Mouse (Mus musculus): ENCODE data around the gene Plod2. TPM values are rescaled to one million over a fixed set of nuclear protein-coding genes. Genes with fewer than 3 reads are reported as not detected.

The Plod2 gene
- polyA plus RNA-seq, 1 experiment from 2014 or later, result 53.8 TPM

DNA sequence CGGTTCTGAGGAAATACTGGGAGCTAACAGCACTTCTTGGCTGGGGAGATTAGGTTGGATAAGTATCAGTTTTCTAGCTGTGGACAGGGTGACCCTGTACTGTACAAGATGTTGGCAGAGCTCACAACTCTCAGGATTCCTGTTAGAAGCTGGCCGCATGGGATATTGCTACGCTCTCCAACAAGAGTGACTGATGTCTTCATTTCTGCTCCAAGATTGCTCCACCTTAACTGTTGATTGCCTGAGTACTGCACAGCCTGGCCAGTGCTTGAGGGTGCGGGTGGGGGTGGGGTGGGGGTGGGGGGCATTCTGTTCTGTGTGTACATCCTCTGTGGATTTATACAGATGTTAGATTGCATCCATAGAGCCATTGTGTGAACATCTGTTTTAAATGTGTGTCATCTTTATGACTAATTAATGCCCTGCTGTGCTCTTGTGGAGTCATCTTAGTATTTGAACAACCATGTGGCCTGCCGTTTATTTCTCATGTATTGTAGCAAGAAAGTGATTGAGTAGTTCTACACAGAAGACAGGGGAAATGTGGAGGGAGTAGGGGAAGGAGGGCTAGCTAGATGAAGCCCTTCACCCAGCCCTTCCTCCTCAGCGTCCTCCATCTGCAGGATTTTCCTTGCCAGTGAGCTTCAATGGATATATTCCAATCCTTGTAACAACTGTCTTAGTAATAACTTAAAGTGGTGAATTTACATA, 19.0 kb downstream of the Plod2 start:
- WGBS, result 45% methylated on average over 6 of the region's 6 CpGs
- H3K9me3 ChIP-seq, result no peaks in the 10 kb centered on the region
- peak; percentile 50 for ATAC-seq
- no peak overlapping the region for H3K4me2 ChIP-seq (replicated peaks)
- H3K9ac ChIP-seq, result no peak overlapping the region
- peaks cover 8% of the 10 kb centered on the region for H3K4me1 ChIP-seq (replicated peaks)
- H3K27ac ChIP-seq, result 0 out of 2 replicates have a peak overlapping the region, but pooled peaks have one; percentile 22
- no peak overlapping the region for H3K4me3 ChIP-seq (replicated peaks)
- no peaks in the 10 kb centered on the region for H3K27me3 ChIP-seq (replicated peaks)
- no peaks in the 10 kb centered on the region for H3K36me3 ChIP-seq

- H3K27ac ChIP-seq, result no peak overlapping the region
- H3K27me3 ChIP-seq (replicated peaks), result no peaks in the 10 kb centered on the region
- no peak for ATAC-seq
These were observed 20.4 kb downstream of the Plod2 start for GRCm38 (mm10) chr9:92562416-92562815.

DNA sequence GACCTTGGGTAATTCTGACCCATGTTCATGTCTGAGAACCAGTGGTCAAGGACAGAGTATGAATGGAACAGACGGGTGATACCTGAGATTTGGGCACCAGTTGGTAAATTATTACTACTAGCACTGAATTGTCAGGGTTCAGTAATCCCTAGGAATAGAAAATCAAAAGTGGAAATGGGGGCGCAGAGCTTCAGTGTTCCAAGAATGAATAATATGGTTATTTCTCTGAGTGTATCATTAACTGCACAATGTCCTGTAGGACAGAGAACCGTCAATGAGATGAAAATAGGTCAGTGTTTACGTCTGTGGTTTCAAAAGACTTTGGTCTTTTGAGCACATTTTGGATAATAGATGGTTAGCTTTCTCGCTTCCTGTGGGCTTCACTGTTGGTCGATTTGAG, 21.3 kb downstream of the Plod2 start:
- 73% methylated on average over 6 of the region's 6 CpGs for WGBS
- Histone ChIP-seq H3K27ac (no peak overlapping the region), H3K27me3 (replicated peaks) (no peaks in the 10 kb centered on the region), H3K9me3 (no peaks in the 10 kb centered on the region), H3K36me3 (no peaks in the 10 kb centered on the region), H3K4me2 (replicated peaks) (no peak overlapping the region), H3K9ac (no peak overlapping the region), H3K4me1 (replicated peaks) (peaks cover 11% of the 10 kb centered on the region), H3K4me3 (replicated peaks) (no peak overlapping the region)
- no peak for ATAC-seq

More at GRCm38 (mm10) chr9:92562416-92562815, 20.4 kb downstream of the Plod2 start:
- no peaks in the 10 kb centered on the region for H3K36me3 ChIP-seq
- 66% methylated on average over 5 of the region's 5 CpGs for WGBS
- H3K9ac ChIP-seq, result no peak overlapping the region
- H3K4me3 ChIP-seq (replicated peaks), result no peak overlapping the region
- H3K4me2 ChIP-seq (replicated peaks), result no peak overlapping the region
- no peaks in the 10 kb centered on the region for H3K9me3 ChIP-seq
- H3K4me1 ChIP-seq (replicated peaks), result peaks cover 11% of the 10 kb centered on the region

GRCm38 (mm10) chr9:92564391-92564790, 22.4 kb downstream of the Plod2 start:
- H3K4me1 ChIP-seq (replicated peaks), result peaks cover 11% of the 10 kb centered on the region
- no peak for ATAC-seq
- no peak overlapping the region for H3K4me2 ChIP-seq (replicated peaks)
- H3K27ac ChIP-seq, result no peak overlapping the region
- H3K4me3 ChIP-seq (replicated peaks), result no peak overlapping the region
- 100% methylated on average over 1 of the region's 1 CpGs for WGBS
- no peak overlapping the region for H3K9ac ChIP-seq
- H3K9me3 ChIP-seq, result no peaks in the 10 kb centered on the region
- no peaks in the 10 kb centered on the region for H3K36me3 ChIP-seq
- no peaks in the 10 kb centered on the region for H3K27me3 ChIP-seq (replicated peaks)

- peak overlapping the region; percentile 32; the same call in 1 of the 2 replicates for H3K27ac ChIP-seq
- no peaks in the 10 kb centered on the region for H3K9me3 ChIP-seq
- no peaks in the 10 kb centered on the region for H3K27me3 ChIP-seq (replicated peaks)
- no peak overlapping the region for H3K4me3 ChIP-seq (replicated peaks)
- no peak overlapping the region for H3K4me2 ChIP-seq (replicated peaks)
- 58% methylated on average over 3 of the region's 3 CpGs for WGBS
- no peak overlapping the region for H3K9ac ChIP-seq
- ATAC-seq, result no peak
- H3K36me3 ChIP-seq, result no peaks in the 10 kb centered on the region
- peaks cover 5% of the 10 kb centered on the region for H3K4me1 ChIP-seq (replicated peaks)
These were observed 24.2 kb downstream of the Plod2 start for GRCm38 (mm10) chr9:92566234-92566633.

DNA sequence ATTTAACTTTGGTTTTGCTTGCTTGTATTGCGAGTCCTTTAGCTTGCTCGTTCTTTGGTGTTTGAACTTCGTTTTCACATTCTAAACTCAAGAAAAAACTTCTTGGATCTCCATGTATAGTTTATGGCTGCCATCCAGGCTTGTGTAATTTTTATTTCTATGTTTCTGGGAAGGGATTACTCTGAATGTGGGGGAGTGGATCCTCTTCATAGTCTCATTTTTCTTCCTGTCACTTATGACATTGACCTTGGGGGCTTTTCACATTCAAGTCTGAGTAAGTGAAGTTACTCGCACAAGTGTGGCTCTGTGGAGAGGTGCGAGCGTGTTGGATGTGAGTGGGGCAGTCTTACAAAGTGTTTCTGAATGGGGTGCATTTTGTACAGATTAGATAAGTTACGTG, 25.5 kb downstream of the Plod2 start:
- Histone ChIP-seq H3K4me3 (replicated peaks) (no peak overlapping the region), H3K4me2 (replicated peaks) (no peak overlapping the region), H3K36me3 (no peaks in the 10 kb centered on the region), H3K27ac (no peak overlapping the region), H3K27me3 (replicated peaks) (no peaks in the 10 kb centered on the region), H3K4me1 (replicated peaks) (peaks cover 5% of the 10 kb centered on the region), H3K9me3 (no peaks in the 10 kb centered on the region), H3K9ac (no peak overlapping the region)
- WGBS, result 69% methylated on average over 7 of the region's 7 CpGs
- no peak for ATAC-seq

DNA sequence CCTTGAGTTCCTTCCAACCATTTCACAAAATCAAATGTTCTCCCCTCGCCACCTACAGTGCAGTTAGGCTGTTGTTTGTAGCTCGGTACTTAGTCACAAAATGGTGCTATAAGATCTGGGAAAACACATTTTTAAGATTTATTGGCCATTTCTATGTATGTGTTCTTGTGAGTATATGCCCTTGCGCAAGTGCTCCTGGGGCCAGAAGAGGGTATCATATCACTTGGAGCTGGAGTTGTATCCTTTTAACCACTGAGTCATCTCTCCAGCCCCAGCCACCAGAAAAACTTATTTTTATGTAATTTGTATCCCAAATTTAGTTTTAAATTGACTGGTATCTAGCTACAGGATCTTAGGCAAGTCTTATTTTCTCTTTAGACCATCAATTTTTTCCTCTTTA, 26.8 kb downstream of the Plod2 start:
- 96% methylated on average over 3 of the region's 3 CpGs for WGBS
- Histone ChIP-seq H3K27me3 (replicated peaks) (no peaks in the 10 kb centered on the region), H3K4me1 (replicated peaks) (0 out of 2 replicates have a peak, but pooled peaks cover 2% of the 10 kb centered on the region)

GRCm38 (mm10) chr9:92572376-92573108, 30.5 kb downstream of the Plod2 start:
- ATAC-seq, result peak; percentile 58; the same call in 1 of the 2 replicates
- no peak overlapping the region for H3K4me2 ChIP-seq (replicated peaks)
- no peaks in the 10 kb centered on the region for H3K27me3 ChIP-seq (replicated peaks)
- no peak overlapping the region for H3K27ac ChIP-seq
- H3K4me3 ChIP-seq (replicated peaks), result no peak overlapping the region
- H3K36me3 ChIP-seq, result no peaks in the 10 kb centered on the region
- no peaks in the 10 kb centered on the region for H3K9me3 ChIP-seq
- WGBS, result 58% methylated on average over 8 of the region's 8 CpGs
- H3K9ac ChIP-seq, result no peak overlapping the region
- no peaks in the 10 kb centered on the region for H3K4me1 ChIP-seq (replicated peaks)

More for the DNA sequence above, 26.8 kb downstream of the Plod2 start:
- H3K9ac ChIP-seq, result no peak overlapping the region
- H3K36me3 ChIP-seq, result no peaks in the 10 kb centered on the region
- ATAC-seq, result no peak
- no peaks in the 10 kb centered on the region for H3K9me3 ChIP-seq
- H3K4me2 ChIP-seq (replicated peaks), result no peak overlapping the region
- no peak overlapping the region for H3K4me3 ChIP-seq (replicated peaks)
- H3K27ac ChIP-seq, result no peak overlapping the region

- no peak for ATAC-seq
- WGBS, result 81% methylated on average over 5 of the region's 5 CpGs
These were observed 41.9 kb downstream of the Plod2 start for GRCm38 (mm10) chr9:92583876-92584275.

GRCm38 (mm10) chr9:92586025-92586424, 44.0 kb downstream of the Plod2 start:
- Histone ChIP-seq H3K27ac (no peak overlapping the region), H3K4me3 (replicated peaks) (no peak overlapping the region), H3K9me3 (no peaks in the 10 kb centered on the region), H3K9ac (no peak overlapping the region), H3K27me3 (replicated peaks) (no peaks in the 10 kb centered on the region), H3K4me2 (replicated peaks) (no peak overlapping the region), H3K36me3 (peaks cover 12% of the 10 kb centered on the region; the same call in 1 of the 2 replicates), H3K4me1 (replicated peaks) (no peaks in the 10 kb centered on the region)
- WGBS, result 86% methylated on average over 1 of the region's 1 CpGs
- ATAC-seq, result no peak

More at GRCm38 (mm10) chr9:92583876-92584275, 41.9 kb downstream of the Plod2 start:
- Histone ChIP-seq H3K9ac (no peak overlapping the region), H3K36me3 (0 out of 2 replicates have a peak, but pooled peaks cover 8% of the 10 kb centered on the region), H3K4me1 (replicated peaks) (no peaks in the 10 kb centered on the region), H3K4me2 (replicated peaks) (no peak overlapping the region), H3K9me3 (no peaks in the 10 kb centered on the region), H3K4me3 (replicated peaks) (no peak overlapping the region), H3K27ac (no peak overlapping the region), H3K27me3 (replicated peaks) (no peaks in the 10 kb centered on the region)

GRCm38 (mm10) chr9:92587391-92587790, 45.4 kb downstream of the Plod2 start:
- H3K27me3 ChIP-seq (replicated peaks), result no peaks in the 10 kb centered on the region
- H3K9me3 ChIP-seq, result no peaks in the 10 kb centered on the region
- H3K27ac ChIP-seq, result no peak overlapping the region
- no peak for ATAC-seq
- H3K9ac ChIP-seq, result no peak overlapping the region
- peaks cover 12% of the 10 kb centered on the region; the same call in 1 of the 2 replicates for H3K36me3 ChIP-seq
- H3K4me2 ChIP-seq (replicated peaks), result no peak overlapping the region
- H3K4me1 ChIP-seq (replicated peaks), result no peaks in the 10 kb centered on the region
- WGBS, result 93% methylated on average over 8 of the region's 8 CpGs
- no peak overlapping the region for H3K4me3 ChIP-seq (replicated peaks)

- Histone ChIP-seq H3K27ac (no peak overlapping the region), H3K4me2 (replicated peaks) (no peak overlapping the region), H3K4me3 (replicated peaks) (no peak overlapping the region), H3K9me3 (no peaks in the 10 kb centered on the region), H3K4me1 (replicated peaks) (no peaks in the 10 kb centered on the region), H3K9ac (no peak overlapping the region), H3K36me3 (peaks cover 12% of the 10 kb centered on the region; the same call in 1 of the 2 replicates), H3K27me3 (replicated peaks) (no peaks in the 10 kb centered on the region)
- no peak for ATAC-seq
- WGBS, result 100% methylated on average over 1 of the region's 1 CpGs
These were observed 46.2 kb downstream of the Plod2 start for GRCm38 (mm10) chr9:92588226-92588625.

Measured in intestine, embryonic 15.5 days (tissue).